Mouse (Mus musculus) liver, postnatal 0 days (tissue): ENCODE results near the gene Gm20481.

Source experiments
- CTCF ChIP-seq: sonication (generic); IDR thresholded peaks from 2 replicates; pipeline ENCODE4 v1.5.1; 2016; ENCODE audit warnings: antibody characterized with exemption, low read depth
- EP300 ChIP-seq: IDR thresholded peaks from 2 replicates; pipeline ENCODE4 v1.6.1; 2016; ENCODE audit warnings: antibody characterized with exemption, low read depth, mild to moderate bottlenecking

- no peak for TF ChIP-seq CTCF
- no peak for TF ChIP-seq EP300
These were observed 48.0 kb downstream of the Gm20481 start for GRCm38 (mm10) chr17:35017706-35018030.
